In genomic region chr12:111725338-111726121, GRCm38 (mm10) we compare ENCODE assay signal across 8 mouse cellular contexts. TPM values are rescaled to one million over a fixed set of nuclear protein-coding genes. Genes with fewer than 3 reads are reported as not detected.
DNase-seq lines count a peak whose midpoint lies in the region; ATAC-seq and TF ChIP-seq lines count a peak whose summit lies in the region.

No protein-coding gene starts in this region.

- H3K27ac ChIP-seq in left cerebral cortex, adult 2 months = peak overlapping the region; percentile 97
- peak overlapping the region; percentile 40 for H3K27ac ChIP-seq in stomach, postnatal 0 days (replicated peaks)

- no peaks in the 10 kb centered on the region for H3K9me3 ChIP-seq in stomach, postnatal 0 days (ENCODE audit: control insufficient read depth, low read length)

- H3K36me3 ChIP-seq in stomach, postnatal 0 days (ENCODE audit: control insufficient read depth, insufficient read depth, low read length) = no peaks in the 10 kb centered on the region; the same call in 1 of the 2 replicates

- TF ChIP-seq CTCF in left cerebral cortex, adult 2 months (IDR thresholded peaks at IDR 0.05) = no peak
- TF ChIP-seq CTCF in stomach, postnatal 0 days (IDR thresholded peaks at IDR 0.05; ENCODE audit: low read depth) = no peak

- peak; percentile 49 to 53 for DNase-seq in cerebellum, postnatal 14 days
- DNase-seq in cerebellum, adult 9-11 months = no peak
- DNase-seq in right cerebral cortex, adult 18-20 months = peak; percentile 76
- DNase-seq in right cerebral cortex, postnatal 14 days = no peak
- peak in 1 of 2 experiments; percentile 58 for DNase-seq in left cerebral cortex, adult 2 months (ENCODE audit: extremely low spot score in 1 of 2, low spot score in 2 of 2)
- DNase-seq in stomach, postnatal 0 days (ENCODE audit: low spot score) = no peak
- DNase-seq in urinary bladder, postnatal 10 days (ENCODE audit: low spot score) = no peak
- no peak for DNase-seq in adrenal gland, adult 18-20 months (ENCODE audit: low spot score in 2 of 2)

- no peak overlapping the region for H3K9ac ChIP-seq in stomach, postnatal 0 days (ENCODE audit: low read length)

- intact Hi-C loops in left cerebral cortex, adult 2 months (cut with DNase I) = loop anchor here (2.0 kb wide), 1 partner anchor 57 kb away; no protein-coding TSS in a partner anchor

- H3K4me3 ChIP-seq in left cerebral cortex, adult 2 months = no peak overlapping the region
- H3K4me3 ChIP-seq in stomach, postnatal 0 days (ENCODE audit: low read depth, low read length) = no peak overlapping the region

- no peak for TF ChIP-seq EP300 in stomach, postnatal 0 days (optimal IDR thresholded peaks at IDR 0.05)

- no peak for ATAC-seq in stomach, postnatal 0 days (ENCODE audit: low FRiP score, low TSS enrichment)

- H3K4me2 ChIP-seq in stomach, postnatal 0 days (replicated peaks; ENCODE audit: low read depth) = no peak overlapping the region

- WGBS in stomach, postnatal 0 days = 75% methylated on average over 12 of the region's 12 CpGs

- H3K4me1 ChIP-seq in stomach, postnatal 0 days (replicated peaks; ENCODE audit: control insufficient read depth, insufficient read depth) = no peaks in the 10 kb centered on the region

- no peaks in the 10 kb centered on the region for H3K27me3 ChIP-seq in stomach, postnatal 0 days (ENCODE audit: control insufficient read depth, insufficient read depth, low read length)

RNA-seq across cellular contexts. Expression of gene Apopt1, which starts 12.5 kb away (rescaled TPM):
- total RNA-seq in left cerebral cortex, adult 2 months (2021) = 10 to 100 TPM; 36.2 to 38.8 TPM
- polyA plus RNA-seq in stomach, postnatal 0 days (2015; fragmentation: Nextera tagmentation; extraction: Ambion mirVana) = 41.8 and 42.8 TPM in 2 replicates
- total RNA-seq in adrenal gland, adult 18-20 months (2021) = 10 to 100 TPM; 61.0 to 61.3 TPM

RNA-seq across cellular contexts. Expression of gene Bag5, which starts 12.5 kb away (rescaled TPM):
- 10 to 100 TPM; 60.9 to 61.8 TPM for total RNA-seq in left cerebral cortex, adult 2 months (2021)
- 34.9 and 36.9 TPM in 2 replicates for polyA plus RNA-seq in stomach, postnatal 0 days (2015; fragmentation: Nextera tagmentation; extraction: Ambion mirVana)
- total RNA-seq in adrenal gland, adult 18-20 months (2021) = 10 to 100 TPM; 43.1 to 43.7 TPM

RNA-seq across cellular contexts. Expression of gene Klc1, which starts 33.1 kb away (rescaled TPM):
- 100 to 1,000 TPM; 746 to 823 TPM for total RNA-seq in left cerebral cortex, adult 2 months (2021)
- polyA plus RNA-seq in stomach, postnatal 0 days (2015; fragmentation: Nextera tagmentation; extraction: Ambion mirVana) = 55.7 and 56.7 TPM in 2 replicates
- total RNA-seq in adrenal gland, adult 18-20 months (2021) = 100 to 1,000 TPM in 1 of 2 experiments, 10 to 100 TPM in 1; 93.1 to 126 TPM

RNA-seq across cellular contexts. Expression of gene Trmt61a, which starts 47.6 kb away (rescaled TPM):
- 10 to 100 TPM; 18.9 to 20.2 TPM for total RNA-seq in left cerebral cortex, adult 2 months (2021)
- polyA plus RNA-seq in stomach, postnatal 0 days (2015; fragmentation: Nextera tagmentation; extraction: Ambion mirVana) = 7.4 and 8.5 TPM in 2 replicates
- total RNA-seq in adrenal gland, adult 18-20 months (2021) = 10 to 100 TPM; 16.3 to 20.1 TPM

RNA-seq across cellular contexts. Expression of gene Ckb, which starts 53.4 kb away (rescaled TPM):
- 1,000 to 10,000 TPM; 1,837 to 1,872 TPM for total RNA-seq in left cerebral cortex, adult 2 months (2021)
- 532 and 573 TPM in 2 replicates for polyA plus RNA-seq in stomach, postnatal 0 days (2015; fragmentation: Nextera tagmentation; extraction: Ambion mirVana)
- total RNA-seq in adrenal gland, adult 18-20 months (2021) = 10 to 100 TPM; 45.2 to 76.0 TPM

Comparison
In these comparisons a context has a peak if more than half of its experiments do, and no peak if none do; other contexts are left out.
1. DNase-seq: peak in cerebellum, postnatal 14 days (2 of 2) and right cerebral cortex, adult 18-20 months (single experiment); none in cerebellum, adult 9-11 months (single experiment), right cerebral cortex, postnatal 14 days (single experiment), stomach, postnatal 0 days (single experiment), urinary bladder, postnatal 10 days (single experiment) and adrenal gland, adult 18-20 months (0 of 2).
2. RNA of gene Klc1, which starts 33.1 kb away (total RNA-seq): 746 to 823 TPM in left cerebral cortex, adult 2 months; 93.1 to 126 TPM in adrenal gland, adult 18-20 months; every median in the first group is over 4 times any median in the second.